Mouse (Mus musculus) heart, embryonic 11.5 days (tissue): ENCODE results near the gene Ccr8. TPM values are rescaled to one million over a fixed set of nuclear protein-coding genes. Genes with fewer than 3 reads are reported as not detected.

Experiments
- ATAC-seq: fragments of 200-750 bp; cut with Nextera tagmentation; replicated peaks from 2 replicates; pipeline ENCODE4 v1.8.0; 2017; ENCODE audit warnings: moderate library complexity; ENCODE audit not compliant: insufficient number of reproducible peaks, low FRiP score, low TSS enrichment
- H3K27ac ChIP-seq: fragments of 300-500 bp; sonication (generic); 2 replicates; pipeline ENCODE4 v1.5.1; 2014; ENCODE audit warnings: mild to moderate bottlenecking, low read depth, low read length
- H3K27me3 ChIP-seq: fragments of 300-500 bp; sonication (generic); 2 replicates; pipeline ENCODE4 v1.6.1; 2014; ENCODE audit warnings: mild to moderate bottlenecking, low read length, mixed read lengths; ENCODE audit not compliant: control insufficient read depth, insufficient read depth
- H3K36me3 ChIP-seq: fragments of 300-500 bp; sonication (generic); 2 replicates; pipeline ENCODE4 v1.6.1; 2014; ENCODE audit warnings: mild to moderate bottlenecking, low read length, moderate library complexity, mixed read lengths; ENCODE audit not compliant: control insufficient read depth, insufficient read depth
- H3K4me1 ChIP-seq: fragments of 300-500 bp; sonication (generic); 2 replicates; pipeline ENCODE4 v1.6.1; 2014; ENCODE audit warnings: low read length; ENCODE audit not compliant: control insufficient read depth, insufficient read depth
- H3K4me2 ChIP-seq: fragments of 300-500 bp; sonication (generic); 2 replicates; pipeline ENCODE4 v1.6.1; 2014; ENCODE audit warnings: mild to moderate bottlenecking, moderate library complexity
- H3K4me3 ChIP-seq: fragments of 300-500 bp; sonication (generic); 2 replicates; pipeline ENCODE4 v1.5.1; 2014; ENCODE audit warnings: low read depth, low read length
- H3K9ac ChIP-seq: fragments of 300-500 bp; sonication (generic); 2 replicates; pipeline ENCODE4 v1.6.1; 2014; ENCODE audit warnings: mild to moderate bottlenecking, low read depth, low read length, moderate library complexity
- H3K9me3 ChIP-seq: fragments of 300-500 bp; sonication (generic); replicated peaks from 2 replicates; pipeline ENCODE4 v1.6.1; 2016; ENCODE audit warnings: low read length; ENCODE audit not compliant: control insufficient read depth
- WGBS: fragments of 180-500 bp; shearing (Covaris S2); extraction: QIAGEN DNeasy Blood & Tissue Kit; methylation state at CpG from one replicate; pipeline ENCODE4 v1.1.7; 2014; ENCODE audit not compliant: insufficient replicate concordance; 5-methylcytosine and 5-hydroxymethylcytosine counted together
- polyA plus RNA-seq: library from polyadenylated mRNA; unstranded; fragments of >200 nt; fragmentation: Nextera tagmentation; extraction: Ambion mirVana; gene quantifications from 2 replicates; pipeline ENCODE4 v1.2.1, GENCODE M21; 2014

Ccr8 gene
- polyA plus RNA-seq, 1 experiment from 2014 or later: not detected

GRCm38 (mm10) chr9:120068047-120068446 is 23.9 kb upstream of the Ccr8 start:
- H3K36me3 ChIP-seq: no peaks in the 10 kb centered on the region
- H3K27ac ChIP-seq: no peak overlapping the region
- H3K9ac ChIP-seq: no peak overlapping the region
- no peaks in the 10 kb centered on the region for H3K4me1 ChIP-seq
- ATAC-seq: no peak
- H3K4me3 ChIP-seq: no peak overlapping the region
- WGBS: 50% methylated on average over 10 of the region's 10 CpGs
- H3K9me3 ChIP-seq: no peaks in the 10 kb centered on the region
- 0 out of 2 replicates have a peak, but pooled peaks cover 3% of the 10 kb centered on the region for H3K27me3 ChIP-seq
- no peak overlapping the region for H3K4me2 ChIP-seq

GRCm38 (mm10) chr9:120069779-120070178 is 22.1 kb upstream of the Ccr8 start, which contains the start of gene Cx3cr1:
Gene Cx3cr1, minus strand, starts transcription at chr9:120069879.
- H3K36me3 ChIP-seq: no peaks in the 10 kb centered on the region
- no peak within 1 kb of the TSS for H3K27ac ChIP-seq
- 78% methylated on average over 11 of the region's 11 CpGs for WGBS
- H3K9me3 ChIP-seq: no peaks in the 10 kb centered on the region
- no peaks in the 10 kb centered on the region for H3K4me1 ChIP-seq
- no peak for ATAC-seq
- H3K4me3 ChIP-seq: no peak within 1 kb of the TSS
- H3K27me3 ChIP-seq: 0 out of 2 replicates have a peak, but pooled peaks cover 3% of the 10 kb centered on the region
- no peak within 1 kb of the TSS for H3K9ac ChIP-seq
- H3K4me2 ChIP-seq: no peak within 1 kb of the TSS

DNA sequence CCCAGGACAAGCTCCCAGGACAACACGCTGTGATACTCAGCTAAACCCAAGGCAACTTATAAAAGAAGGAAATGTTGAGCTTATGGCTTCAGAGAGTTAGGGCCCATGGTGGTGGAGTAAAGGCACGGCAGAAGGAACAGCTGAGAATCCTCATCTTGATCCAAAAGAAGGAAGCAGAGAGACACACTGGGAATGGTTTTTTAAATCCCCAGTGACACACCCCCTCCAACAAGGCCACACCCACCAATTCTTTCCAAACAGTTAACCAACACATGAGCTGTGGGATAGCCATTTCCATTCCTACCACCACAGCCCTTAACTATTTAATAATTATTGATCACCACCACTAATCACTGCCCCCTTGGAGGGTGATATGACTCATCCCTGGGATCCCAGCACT is 20.7 kb upstream of the Ccr8 start:
- Histone ChIP-seq H3K4me3 (no peak overlapping the region), H3K4me1 (no peaks in the 10 kb centered on the region), H3K36me3 (no peaks in the 10 kb centered on the region), H3K9ac (no peak overlapping the region), H3K4me2 (no peak overlapping the region), H3K27me3 (0 out of 2 replicates have a peak, but pooled peaks cover 3% of the 10 kb centered on the region), H3K27ac (no peak overlapping the region), H3K9me3 (no peaks in the 10 kb centered on the region)
- no peak for ATAC-seq
- WGBS: 73% methylated on average over 2 of the region's 2 CpGs

DNA sequence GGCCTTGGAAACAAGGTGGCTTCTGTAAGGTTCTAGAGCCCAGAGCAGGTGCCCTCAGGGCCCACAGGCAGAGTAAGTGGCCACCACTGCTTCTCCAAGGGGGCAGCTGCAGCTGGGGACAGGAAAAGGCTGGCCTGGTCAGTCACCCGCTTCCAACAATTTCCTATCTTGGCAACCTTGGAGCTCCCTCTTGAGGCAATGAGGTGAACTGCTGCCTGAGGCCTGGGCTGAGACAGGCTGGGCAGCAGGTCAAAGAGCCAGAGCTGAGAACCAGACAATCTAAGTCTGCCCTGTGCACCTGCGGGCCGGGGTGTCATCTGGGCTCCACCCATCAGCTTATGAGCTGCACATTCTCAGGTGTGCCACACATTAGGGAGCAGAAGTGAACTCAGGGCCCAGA is 18.7 kb upstream of the Ccr8 start:
- ATAC-seq: peak; percentile 10; the same call in 1 of the 2 replicates
- Histone ChIP-seq H3K4me2 (no peak overlapping the region), H3K4me1 (no peaks in the 10 kb centered on the region), H3K9ac (no peak overlapping the region), H3K27ac (no peak overlapping the region), H3K36me3 (no peaks in the 10 kb centered on the region), H3K27me3 (0 out of 2 replicates have a peak, but pooled peaks cover 3% of the 10 kb centered on the region), H3K9me3 (no peaks in the 10 kb centered on the region), H3K4me3 (no peak overlapping the region)
- WGBS: 20% methylated on average over 3 of the region's 3 CpGs

DNA sequence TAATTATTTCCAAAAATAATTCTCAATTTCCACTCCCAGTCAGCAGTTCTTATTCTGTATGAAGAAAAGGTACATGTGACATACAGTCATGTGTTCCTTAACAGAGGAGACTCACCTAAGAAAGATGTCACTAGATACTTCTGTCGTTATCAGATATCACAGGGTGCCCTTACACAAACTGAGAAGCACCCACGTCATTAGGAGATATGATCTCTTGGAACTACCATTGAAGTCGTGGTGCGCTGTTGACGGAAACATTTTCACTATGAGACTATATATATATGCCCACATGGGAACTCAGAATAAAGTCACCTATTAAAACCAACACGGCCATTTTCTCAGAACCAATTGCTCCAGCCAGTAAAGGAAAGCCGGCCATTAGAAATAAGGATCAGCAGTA is 17.4 kb upstream of the Ccr8 start:
- ATAC-seq: no peak
- Histone ChIP-seq H3K4me2 (no peak overlapping the region), H3K9me3 (no peaks in the 10 kb centered on the region), H3K27me3 (0 out of 2 replicates have a peak, but pooled peaks cover 3% of the 10 kb centered on the region), H3K4me1 (no peaks in the 10 kb centered on the region), H3K9ac (no peak overlapping the region), H3K4me3 (no peak overlapping the region), H3K27ac (no peak overlapping the region), H3K36me3 (no peaks in the 10 kb centered on the region)
- 78% methylated on average over 7 of the region's 7 CpGs for WGBS

GRCm38 (mm10) chr9:120078241-120078640 is 13.7 kb upstream of the Ccr8 start:
- no peak for ATAC-seq

GRCm38 (mm10) chr9:120079901-120080300 is 12.0 kb upstream of the Ccr8 start:
- Histone ChIP-seq H3K36me3 (no peaks in the 10 kb centered on the region), H3K27me3 (no peaks in the 10 kb centered on the region), H3K4me2 (no peak overlapping the region), H3K27ac (no peak overlapping the region), H3K4me3 (no peak overlapping the region), H3K9me3 (no peaks in the 10 kb centered on the region), H3K9ac (no peak overlapping the region), H3K4me1 (no peaks in the 10 kb centered on the region)
- ATAC-seq: no peak
- WGBS: 64% methylated on average over 7 of the region's 7 CpGs

More at GRCm38 (mm10) chr9:120078241-120078640, 13.7 kb upstream of the Ccr8 start:
- Histone ChIP-seq H3K9ac (no peak overlapping the region), H3K36me3 (no peaks in the 10 kb centered on the region), H3K9me3 (no peaks in the 10 kb centered on the region), H3K4me2 (no peak overlapping the region), H3K27ac (no peak overlapping the region), H3K4me3 (no peak overlapping the region), H3K27me3 (no peaks in the 10 kb centered on the region), H3K4me1 (no peaks in the 10 kb centered on the region)
- 71% methylated on average over 3 of the region's 3 CpGs for WGBS

GRCm38 (mm10) chr9:120080546-120081108 is 11.3 kb upstream of the Ccr8 start:
- WGBS: 76% methylated on average over 8 of the region's 8 CpGs
- Histone ChIP-seq H3K9me3 (no peaks in the 10 kb centered on the region), H3K9ac (no peak overlapping the region), H3K4me2 (no peak overlapping the region), H3K27ac (no peak overlapping the region), H3K4me1 (no peaks in the 10 kb centered on the region), H3K27me3 (no peaks in the 10 kb centered on the region), H3K4me3 (no peak overlapping the region), H3K36me3 (no peaks in the 10 kb centered on the region)
- ATAC-seq: no peak

- Histone ChIP-seq H3K9me3 (no peaks in the 10 kb centered on the region), H3K27ac (no peak overlapping the region), H3K4me3 (no peak overlapping the region), H3K36me3 (no peaks in the 10 kb centered on the region), H3K27me3 (no peaks in the 10 kb centered on the region), H3K4me1 (no peaks in the 10 kb centered on the region), H3K9ac (no peak overlapping the region), H3K4me2 (no peak overlapping the region)
- no peak for ATAC-seq
- 67% methylated on average over 6 of the region's 6 CpGs for WGBS
Observed at GRCm38 (mm10) chr9:120081247-120081646, 10.7 kb upstream of the Ccr8 start.
